Mouse (Mus musculus) cerebellum, adult 18-20 months (tissue): ENCODE results near the gene Vax1.
A peak's percentile ranks its signal among the peaks of the same experiment; 100 is the strongest.

Source experiments
- DNase-seq, 2 experiments: peaks; one replicate each; pipeline ENCODE4 v3.0.0; 2021

Gene Vax1

GRCm38 (mm10) chr19:59169936-59170765 is at the start of gene Vax1:
Vax1 (minus strand) TSS chr19:59170056.
- DNase-seq = no peak

- DNase-seq = no peak
These were observed 49.1 kb upstream of the Vax1 start, which contains the start of gene Kcnk18 for GRCm38 (mm10) chr19:59218991-59219390. Kcnk18 (plus strand) TSS chr19:59219214.

GRCm38 (mm10) chr19:59216891-59217290 is 47.0 kb upstream of the Vax1 start:
- DNase-seq = no peak

- no peak for DNase-seq
These were observed 39.1 kb upstream of the Vax1 start for GRCm38 (mm10) chr19:59208986-59209385.

GRCm38 (mm10) chr19:59208475-59208874 is 38.6 kb upstream of the Vax1 start:
- DNase-seq = peak; percentile 55 to 67

GRCm38 (mm10) chr19:59198161-59198560 is 28.3 kb upstream of the Vax1 start:
- peak in 1 of 2 experiments; percentile 19 for DNase-seq

GRCm38 (mm10) chr19:59196111-59196666 is 26.3 kb upstream of the Vax1 start:
- DNase-seq = peak in 1 of 2 experiments; percentile 22

GRCm38 (mm10) chr19:59195181-59195770 is 25.4 kb upstream of the Vax1 start:
- no peak for DNase-seq

GRCm38 (mm10) chr19:59193986-59194820 is 24.3 kb upstream of the Vax1 start:
- DNase-seq = no peak

GRCm38 (mm10) chr19:59193456-59193855 is 23.6 kb upstream of the Vax1 start:
- no peak for DNase-seq

- DNase-seq = no peak
These were observed 22.6 kb upstream of the Vax1 start for GRCm38 (mm10) chr19:59192491-59192890.

GRCm38 (mm10) chr19:59191123-59191505 is 21.3 kb upstream of the Vax1 start:
- no peak for DNase-seq

GRCm38 (mm10) chr19:59190431-59191122 is 20.7 kb upstream of the Vax1 start:
- DNase-seq = no peak

- DNase-seq = no peak
These were observed 19.1 kb upstream of the Vax1 start for GRCm38 (mm10) chr19:59188981-59189380.

GRCm38 (mm10) chr19:59184000-59184399 is 14.1 kb upstream of the Vax1 start:
- DNase-seq = no peak

GRCm38 (mm10) chr19:59173341-59174015 is 3.6 kb upstream of the Vax1 start:
- no peak for DNase-seq

GRCm38 (mm10) chr19:59172781-59173180 is 2.9 kb upstream of the Vax1 start:
- no peak for DNase-seq

GRCm38 (mm10) chr19:59171871-59172245 is 2.0 kb upstream of the Vax1 start:
- DNase-seq = no peak

- DNase-seq = no peak
These were observed 1.5 kb upstream of the Vax1 start for GRCm38 (mm10) chr19:59171151-59171870.

- no peak for DNase-seq
These were observed 875 bp upstream of the Vax1 start for GRCm38 (mm10) chr19:59170766-59171095.
